Mouse (Mus musculus): ENCODE results near the gene H2al2b. TPM values are rescaled to one million over a fixed set of nuclear protein-coding genes. Genes with fewer than 3 reads are reported as not detected.

H2al2b gene
- polyA plus RNA-seq (2017; shearing (Covaris generic)): not detected

GRCm38 (mm10) chrY:2720574-2720973 lies at the start of gene H2al2b:
Gene H2al2b (minus strand): TSS chrY:2720674.

Other genes with a start within 250 kb of the H2al2b start
- not detected for gene H2al2c, start 121.6 kb downstream of the H2al2b start, polyA plus RNA-seq (2017; shearing (Covaris generic))
- not detected for gene Sry, start 57.0 kb downstream of the H2al2b start, polyA plus RNA-seq (2017; shearing (Covaris generic))
- not detected for gene Gm4064, start 75.5 kb upstream of the H2al2b start, polyA plus RNA-seq (2017; shearing (Covaris generic))
- not detected for gene Rbmy, start 110.0 kb upstream of the H2al2b start, polyA plus RNA-seq (2017; shearing (Covaris generic))
- not detected for gene Gm10256, start 110.0 kb upstream of the H2al2b start, polyA plus RNA-seq (2017; shearing (Covaris generic))
- not detected for gene Gm10352, start 180.3 kb upstream of the H2al2b start, polyA plus RNA-seq (2017; shearing (Covaris generic))
- gene Gm29289, start 211.9 kb upstream of the H2al2b start, polyA plus RNA-seq (2017; shearing (Covaris generic)): not detected

Data from activated CD4-positive, CD25-positive, alpha-beta regulatory T cell, adult 9 weeks (primary cell).